Mouse (Mus musculus) spleen, adult 2 months (tissue): ENCODE results near the gene Lst1.

Source experiments
- CTCF ChIP-seq: fragments of 200-500 bp; IDR thresholded peaks from 2 replicates; pipeline ENCODE4 v1.5.1; 2011; ENCODE audit warnings: mild to moderate bottlenecking, inconsistent platforms; ENCODE audit not compliant: insufficient read depth, insufficient read length, insufficient replicate concordance; ENCODE audit errors: extremely low read depth
- POLR2A ChIP-seq: fragments of 200-500 bp; IDR thresholded peaks from 2 replicates; pipeline ENCODE4 v1.6.1; 2011; ENCODE audit warnings: low read depth, low read length, inconsistent platforms

GRCm38 (mm10) chr17:35175382-35175781, 12.9 kb downstream of the Lst1 start:
- TF ChIP-seq CTCF, result no peak
- no peak for TF ChIP-seq POLR2A
